Mouse (Mus musculus): ENCODE results near the gene Ahnak2. TPM values are rescaled to one million over a fixed set of nuclear protein-coding genes. Genes with fewer than 3 reads are reported as not detected.

The Ahnak2 gene
- 8.2 and 9.1 TPM in 2 replicates for polyA plus RNA-seq (2015; fragmentation: Nextera tagmentation; extraction: Ambion mirVana)

GRCm38 (mm10) chr12:112801864-112802846 is at the start of gene Ahnak2:
Ahnak2 (minus strand) TSS chr12:112802657.

DNA sequence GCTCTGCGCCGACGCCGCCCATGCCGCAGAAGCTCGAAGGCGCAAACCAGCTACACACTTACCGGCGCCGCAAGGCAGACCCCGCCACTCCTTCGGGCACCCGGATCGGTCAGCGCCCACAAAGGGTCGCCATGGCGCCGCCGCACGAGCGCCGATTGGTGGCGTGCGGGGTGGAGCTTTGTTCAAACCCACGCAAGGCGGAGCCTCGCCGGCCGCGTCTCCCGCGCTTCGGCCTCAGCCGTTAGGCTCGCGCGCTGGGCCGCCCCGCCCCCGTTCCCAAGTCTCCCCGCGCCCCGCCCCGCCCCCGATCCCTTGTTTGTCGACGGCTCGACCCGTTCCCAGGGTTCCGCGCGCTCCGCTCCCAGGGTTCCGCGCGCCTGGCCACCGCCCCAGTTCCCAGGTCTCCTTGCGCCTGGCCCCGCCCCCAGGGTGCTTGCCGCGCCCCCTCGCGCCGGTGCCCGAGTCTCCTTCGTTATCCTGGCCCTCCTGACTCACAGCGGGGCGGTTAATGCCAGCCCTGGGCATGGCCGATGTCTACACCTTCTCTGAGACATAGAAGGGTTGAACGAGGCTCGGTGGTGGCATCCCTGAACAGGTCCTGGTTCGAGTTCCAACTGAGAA is 26.9 kb upstream of the Ahnak2 start, which contains the start of gene Cdca4:
TSS of gene Cdca4 (minus strand) at position 180 of the 621 bp plus-strand sequence.

GRCm38 (mm10) chr12:112808587-112809364 is 6.3 kb upstream of the Ahnak2 start, which contains the start of gene Clba1:
Clba1 (plus strand) TSS chr12:112808937.

GRCm38 (mm10) chr12:112760154-112760926 is 42.1 kb downstream of the Ahnak2 start, which contains the start of gene Pld4:
Pld4 (plus strand) TSS chr12:112760655.

Small RNA genes lying within 50 kb of the gene (microRNA-seq; reads per million reads assigned to microRNA genes)
- not detected for gene Mir6940

Other genes starting within 250 kb of the Ahnak2 start
- gene Inf2, start 213.9 kb downstream of the Ahnak2 start, polyA plus RNA-seq (2015; fragmentation: Nextera tagmentation; extraction: Ambion mirVana), result 2.0 and 2.3 TPM in 2 replicates
- gene Adssl1, start 182.6 kb downstream of the Ahnak2 start, polyA plus RNA-seq (2015; fragmentation: Nextera tagmentation; extraction: Ambion mirVana), result 10.4 and 11.3 TPM in 2 replicates
- 49.8 and 51.8 TPM in 2 replicates for gene Siva1, start 158.0 kb downstream of the Ahnak2 start, polyA plus RNA-seq (2015; fragmentation: Nextera tagmentation; extraction: Ambion mirVana)
- 115 and 131 TPM in 2 replicates for gene Akt1, start 127.8 kb downstream of the Ahnak2 start, polyA plus RNA-seq (2015; fragmentation: Nextera tagmentation; extraction: Ambion mirVana)
- gene Zbtb42, start 123.8 kb downstream of the Ahnak2 start, polyA plus RNA-seq (2015; fragmentation: Nextera tagmentation; extraction: Ambion mirVana), result 1.6 and 2.0 TPM in 2 replicates
- 41.4 and 45.2 TPM in 2 replicates for gene Cep170b, start 82.2 kb downstream of the Ahnak2 start, polyA plus RNA-seq (2015; fragmentation: Nextera tagmentation; extraction: Ambion mirVana)
- gene Pld4, start 42.0 kb downstream of the Ahnak2 start, polyA plus RNA-seq (2015; fragmentation: Nextera tagmentation; extraction: Ambion mirVana), result 12.0 and 14.3 TPM in 2 replicates
- gene Clba1, start 6.3 kb upstream of the Ahnak2 start, polyA plus RNA-seq (2015; fragmentation: Nextera tagmentation; extraction: Ambion mirVana), result 20.0 and 22.4 TPM in 2 replicates
- 15.8 and 17.2 TPM in 2 replicates for gene Cdca4, start 26.8 kb upstream of the Ahnak2 start, polyA plus RNA-seq (2015; fragmentation: Nextera tagmentation; extraction: Ambion mirVana)
- 0.08 TPM in 1 of 2 replicates, not detected in the other for gene Gpr132, start 65.6 kb upstream of the Ahnak2 start, polyA plus RNA-seq (2015; fragmentation: Nextera tagmentation; extraction: Ambion mirVana)
- 10.5 and 15.9 TPM in 2 replicates for gene Jag2, start 127.1 kb upstream of the Ahnak2 start, polyA plus RNA-seq (2015; fragmentation: Nextera tagmentation; extraction: Ambion mirVana)
- gene Nudt14, start 139.5 kb upstream of the Ahnak2 start, polyA plus RNA-seq (2015; fragmentation: Nextera tagmentation; extraction: Ambion mirVana), result 48.1 and 51.4 TPM in 2 replicates
- 50.3 and 59.9 TPM in 2 replicates for gene Btbd6, start 173.8 kb upstream of the Ahnak2 start, polyA plus RNA-seq (2015; fragmentation: Nextera tagmentation; extraction: Ambion mirVana)
- 38.4 and 38.6 TPM in 2 replicates for gene Brf1, start 198.0 kb upstream of the Ahnak2 start, polyA plus RNA-seq (2015; fragmentation: Nextera tagmentation; extraction: Ambion mirVana)
- 23.2 and 23.9 TPM in 2 replicates for gene Pacs2, start 211.9 kb upstream of the Ahnak2 start, polyA plus RNA-seq (2015; fragmentation: Nextera tagmentation; extraction: Ambion mirVana)

Measured in neural tube, postnatal 0 days (tissue).